Mouse (Mus musculus): ENCODE results near the gene Abcb1a.

Abcb1a gene

GRCm38 (mm10) chr5:8659911-8660737 lies at the start of gene Abcb1a:
Gene Abcb1a (plus strand): TSS chr5:8660077.
- peak; percentile 2 for DNase-seq

- peak; percentile 62 for DNase-seq
Measured at GRCm38 (mm10) chr5:8622071-8622595, 37.7 kb upstream of the Abcb1a start.

- peak; percentile 94 for DNase-seq
Measured at GRCm38 (mm10) chr5:8622596-8623231, 37.2 kb upstream of the Abcb1a start, which contains the start of gene Rundc3b. Gene Rundc3b (minus strand): TSS chr5:8622952.

- DNase-seq: no peak
Measured at GRCm38 (mm10) chr5:8632901-8633300, 27.0 kb upstream of the Abcb1a start.

GRCm38 (mm10) chr5:8634489-8634975 lies 25.3 kb upstream of the Abcb1a start:
- DNase-seq: no peak

GRCm38 (mm10) chr5:8648300-8648699 lies 11.6 kb upstream of the Abcb1a start:
- no peak for DNase-seq

- no peak for DNase-seq
Measured at GRCm38 (mm10) chr5:8648774-8649173, 11.1 kb upstream of the Abcb1a start.

GRCm38 (mm10) chr5:8652085-8652484 lies 7.8 kb upstream of the Abcb1a start:
- DNase-seq: no peak

GRCm38 (mm10) chr5:8660738-8661151 lies 868 bp downstream of the Abcb1a start:
- no peak for DNase-seq

GRCm38 (mm10) chr5:8664678-8665077 lies 4.8 kb downstream of the Abcb1a start:
- no peak for DNase-seq

GRCm38 (mm10) chr5:8667758-8668474 lies 8.0 kb downstream of the Abcb1a start:
- no peak for DNase-seq

- DNase-seq: no peak
Measured at GRCm38 (mm10) chr5:8669606-8670005, 9.7 kb downstream of the Abcb1a start.

GRCm38 (mm10) chr5:8675262-8675951 lies 15.5 kb downstream of the Abcb1a start:
- DNase-seq: no peak

GRCm38 (mm10) chr5:8675952-8676262 lies 16.0 kb downstream of the Abcb1a start:
- DNase-seq: no peak

GRCm38 (mm10) chr5:8681166-8681565 lies 21.3 kb downstream of the Abcb1a start:
- DNase-seq: no peak

GRCm38 (mm10) chr5:8683686-8684085 lies 23.8 kb downstream of the Abcb1a start:
- no peak for DNase-seq

- no peak for DNase-seq
Measured at GRCm38 (mm10) chr5:8686071-8686470, 26.2 kb downstream of the Abcb1a start.

- DNase-seq: no peak
Measured at GRCm38 (mm10) chr5:8687550-8687949, 27.7 kb downstream of the Abcb1a start.

GRCm38 (mm10) chr5:8716061-8716460 lies 56.2 kb downstream of the Abcb1a start:
- DNase-seq: no peak

GRCm38 (mm10) chr5:8719556-8719955 lies 59.7 kb downstream of the Abcb1a start:
- no peak for DNase-seq

- DNase-seq: no peak
Measured at GRCm38 (mm10) chr5:8722224-8722623, 62.3 kb downstream of the Abcb1a start.

GRCm38 (mm10) chr5:8722867-8723266 lies 63.0 kb downstream of the Abcb1a start:
- DNase-seq: no peak

GRCm38 (mm10) chr5:8727760-8728159 lies 67.9 kb downstream of the Abcb1a start:
- DNase-seq: no peak
